Mouse (Mus musculus) right cerebral cortex, postnatal 10 days (tissue): Measurements from ENCODE around the gene Cd22.

ENCODE experiments used
- DNase-seq, 2 experiments: peaks; one replicate each; pipeline ENCODE4 v3.0.0; 2021; ENCODE audit warnings: low spot score in 2 of 2

Gene Cd22

DNA sequence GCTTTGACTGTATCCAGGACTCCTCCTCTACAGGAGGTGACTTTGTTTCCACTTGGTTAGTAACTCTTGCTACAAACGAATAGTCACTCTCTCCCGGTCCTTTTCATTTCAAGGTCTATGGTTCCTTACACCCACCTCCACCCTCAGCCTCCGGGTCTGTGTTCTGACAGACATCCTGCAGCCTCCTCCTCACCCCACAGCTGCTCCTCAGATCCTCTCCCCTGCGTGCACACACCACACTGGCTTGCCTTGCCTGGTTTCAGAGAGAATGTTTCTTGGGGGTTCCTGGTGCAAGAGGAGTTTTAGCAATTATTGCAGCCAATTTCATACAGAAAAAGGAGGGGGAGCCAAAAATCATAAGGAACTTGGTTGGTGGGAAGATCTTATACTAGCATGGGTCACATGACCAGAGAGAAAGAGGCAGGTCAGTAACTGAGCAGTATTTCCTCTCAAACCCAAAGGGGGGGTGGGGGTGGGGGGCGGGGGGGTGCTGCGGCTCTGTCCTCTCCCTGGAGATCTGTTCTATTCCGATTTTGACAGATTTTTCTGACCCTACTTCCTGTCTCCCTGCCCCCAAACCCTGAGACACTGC, 59.2 kb downstream of the Cd22 start:
- no peak for DNase-seq

DNA sequence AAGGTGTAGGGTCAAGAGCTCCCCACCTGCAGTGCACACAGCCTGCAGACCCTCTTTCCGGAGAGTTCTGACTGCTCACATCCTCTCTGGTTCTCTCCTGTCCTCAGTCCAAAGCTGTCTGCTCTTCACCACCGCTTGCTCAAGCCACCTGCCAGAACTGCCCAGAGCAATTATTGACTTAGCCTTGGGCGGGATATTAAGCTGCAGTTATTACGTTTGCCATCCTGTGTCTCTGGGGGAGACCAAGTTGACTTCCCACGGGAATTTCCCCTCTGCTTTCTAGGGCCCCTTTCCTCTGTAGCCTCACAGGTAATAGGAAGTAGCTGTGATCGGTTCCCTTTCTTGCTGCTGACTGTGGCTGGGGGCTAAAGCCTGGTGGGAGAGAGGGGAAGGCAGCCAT, 60.0 kb downstream of the Cd22 start:
- DNase-seq, result no peak
